Mouse (Mus musculus) lung, postnatal 36 days (tissue): ENCODE measurements around the gene Ddr2.
"Not testable (repeated sequence)": the region's sequence is repeated elsewhere in the genome, so short reads cannot be mapped to it uniquely, and the experiment has no call there.

Experiments
- DNase-seq: peaks from one replicate; pipeline ENCODE4 v3.0.0; 2022; ENCODE audit warnings: mixed read lengths

Ddr2 gene

DNA sequence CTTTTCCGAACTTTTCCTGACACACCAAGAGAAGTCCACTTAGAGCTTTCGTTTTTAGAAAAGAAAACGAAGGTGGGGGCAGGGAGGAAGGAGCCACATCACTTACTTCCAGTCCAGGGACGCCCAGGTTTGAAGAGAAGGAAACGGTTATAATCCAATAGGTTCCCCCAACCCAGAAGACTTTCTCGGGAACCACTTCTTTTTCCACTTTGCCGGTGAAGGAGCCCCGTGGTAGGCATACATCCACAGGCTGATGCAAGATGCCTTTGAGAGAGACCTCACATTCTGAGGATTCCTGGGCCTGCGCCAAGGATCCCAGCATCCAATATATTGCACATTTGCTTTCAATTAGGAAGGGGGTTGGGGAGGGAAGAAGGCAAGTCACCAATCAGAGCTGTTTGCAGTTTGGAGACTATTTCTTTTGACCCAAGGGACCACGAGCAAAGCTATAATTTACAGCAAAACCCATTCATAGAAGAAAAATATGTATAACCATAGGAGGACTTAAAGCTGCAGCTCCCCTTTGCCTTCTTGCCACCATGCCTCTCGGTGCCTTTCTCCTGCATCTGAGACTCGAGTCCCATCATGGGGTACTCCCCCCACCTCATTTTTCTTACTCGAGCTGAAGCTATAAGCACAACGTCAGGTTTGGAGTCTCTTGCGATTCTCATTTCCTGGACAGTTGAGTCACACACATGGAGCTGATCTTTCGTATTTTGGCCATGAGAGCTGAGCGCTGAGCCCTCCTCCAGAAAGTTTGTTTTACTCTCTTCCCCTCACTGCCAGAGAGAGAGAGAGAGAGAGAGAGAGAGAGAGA lies at the start of gene Ddr2:
TSS of gene Ddr2 (minus strand) at position 247 of the 817 bp plus-strand sequence.
- DNase-seq = peak; percentile 69

GRCm38 (mm10) chr1:170159707-170160106 lies 49.1 kb upstream of the Ddr2 start:
- DNase-seq = no peak

- no peak for DNase-seq
Observed at GRCm38 (mm10) chr1:170155761-170156160, 45.2 kb upstream of the Ddr2 start.

GRCm38 (mm10) chr1:170155298-170155697 lies 44.7 kb upstream of the Ddr2 start:
- no peak for DNase-seq

- no peak for DNase-seq
Observed at GRCm38 (mm10) chr1:170153986-170154385, 43.4 kb upstream of the Ddr2 start.

DNA sequence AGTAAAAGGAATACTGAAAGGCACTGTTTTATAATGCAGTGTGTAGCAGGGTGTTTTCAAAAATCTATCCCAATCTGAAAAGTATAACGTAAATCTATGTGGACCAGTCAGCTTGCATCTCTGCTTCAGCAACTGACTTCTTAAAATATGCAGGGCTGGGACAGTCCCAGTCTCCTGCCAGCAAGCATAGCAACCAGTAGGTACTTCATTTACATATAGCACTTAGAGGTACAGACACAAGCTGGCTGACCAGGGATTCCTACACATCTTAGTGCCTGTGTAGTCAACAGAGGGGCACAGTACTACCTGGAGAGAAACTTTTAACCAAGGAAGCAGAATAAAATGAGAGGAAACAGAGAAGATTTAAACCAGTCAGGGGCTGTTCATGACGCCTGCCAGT lies 42.0 kb upstream of the Ddr2 start:
- no peak for DNase-seq

DNA sequence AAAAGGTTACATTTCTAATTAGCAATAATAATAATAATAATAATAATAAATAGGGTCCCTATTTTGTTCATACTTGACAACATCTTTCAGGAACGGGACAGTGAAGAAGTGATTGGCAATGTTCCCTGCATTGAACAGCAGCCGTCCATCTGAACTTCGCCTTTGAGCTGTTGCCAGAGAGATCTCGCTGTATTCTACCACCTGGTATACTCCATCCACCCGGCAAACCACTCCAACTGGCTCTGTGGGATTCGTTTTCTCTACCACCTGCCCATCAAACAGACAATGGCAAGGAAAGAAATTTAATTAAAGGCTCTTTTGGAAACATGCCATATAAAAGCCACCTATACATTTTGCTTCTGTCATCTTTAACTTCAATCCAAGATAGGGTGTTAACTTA lies 40.3 kb upstream of the Ddr2 start:
- no peak for DNase-seq

DNA sequence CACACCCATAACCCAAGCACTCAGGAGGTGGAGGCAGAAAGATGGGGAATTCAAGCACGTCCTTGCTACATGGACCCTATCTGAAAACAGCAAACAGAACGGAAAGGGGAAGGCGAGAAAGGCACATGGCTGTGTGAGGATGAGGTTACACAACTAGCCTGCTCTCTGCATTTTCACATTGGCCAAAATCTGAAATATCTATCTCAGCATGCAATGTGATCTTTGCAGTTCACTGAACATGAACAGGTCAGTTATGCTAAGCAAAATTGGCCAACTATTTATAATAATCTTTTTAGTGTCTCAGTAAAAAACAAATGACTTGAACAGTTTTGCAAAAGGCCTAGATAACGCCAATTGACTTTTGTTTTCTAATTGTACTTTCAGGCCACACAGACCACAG lies 39.2 kb upstream of the Ddr2 start:
- no peak for DNase-seq

DNA sequence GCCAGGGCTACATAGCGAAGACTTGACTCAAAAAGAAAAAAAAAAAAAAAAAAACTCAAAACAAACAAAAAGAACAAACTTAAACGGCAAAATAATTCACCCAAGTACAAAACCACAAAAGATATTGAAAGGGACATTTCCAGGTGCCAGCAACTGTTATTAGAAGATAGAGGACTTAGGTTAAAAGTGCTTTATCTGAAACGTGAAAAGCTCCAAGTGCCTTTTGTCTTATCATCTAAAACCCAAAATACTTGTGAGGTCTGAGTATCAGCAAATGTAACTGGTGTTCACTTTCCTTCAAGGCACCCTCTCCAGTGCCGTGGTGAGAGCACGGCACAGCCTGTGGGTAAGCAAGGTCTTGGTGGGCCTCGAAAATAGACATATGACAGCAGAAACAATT lies 38.0 kb upstream of the Ddr2 start:
- DNase-seq = no peak

- DNase-seq = peak; percentile 33
Observed at GRCm38 (mm10) chr1:170147651-170148448, 37.3 kb upstream of the Ddr2 start.

GRCm38 (mm10) chr1:170145606-170146005 lies 35.0 kb upstream of the Ddr2 start:
- no peak for DNase-seq

GRCm38 (mm10) chr1:170142256-170142871 lies 31.8 kb upstream of the Ddr2 start:
- DNase-seq = no peak

- DNase-seq = no peak
Observed at GRCm38 (mm10) chr1:170141626-170142025, 31.1 kb upstream of the Ddr2 start.

GRCm38 (mm10) chr1:170136351-170137009 lies 25.9 kb upstream of the Ddr2 start:
- peak; percentile 86 for DNase-seq

DNA sequence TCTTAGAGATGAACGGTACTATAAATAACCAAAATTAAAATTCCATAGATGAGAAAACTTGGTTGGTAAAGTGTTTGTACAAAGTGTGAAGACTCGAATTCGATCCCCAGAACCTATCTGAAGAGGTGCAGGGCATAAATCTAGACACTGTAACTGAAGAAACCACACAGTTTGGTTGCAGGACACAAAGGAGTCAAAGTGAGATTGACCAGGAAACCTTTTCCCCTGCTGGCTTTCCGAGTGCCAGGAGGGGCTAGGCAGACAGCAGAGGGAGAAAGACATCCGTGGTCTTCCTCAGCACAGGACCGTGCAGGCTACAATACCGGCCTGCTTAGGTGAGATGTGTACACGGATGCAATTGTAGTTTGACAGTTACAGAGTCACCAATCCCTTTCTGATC lies 23.7 kb upstream of the Ddr2 start:
- DNase-seq = no peak

GRCm38 (mm10) chr1:170130962-170131361 lies 20.4 kb upstream of the Ddr2 start:
- DNase-seq = no peak

GRCm38 (mm10) chr1:170124644-170125043 lies 14.1 kb upstream of the Ddr2 start:
- no peak for DNase-seq

DNA sequence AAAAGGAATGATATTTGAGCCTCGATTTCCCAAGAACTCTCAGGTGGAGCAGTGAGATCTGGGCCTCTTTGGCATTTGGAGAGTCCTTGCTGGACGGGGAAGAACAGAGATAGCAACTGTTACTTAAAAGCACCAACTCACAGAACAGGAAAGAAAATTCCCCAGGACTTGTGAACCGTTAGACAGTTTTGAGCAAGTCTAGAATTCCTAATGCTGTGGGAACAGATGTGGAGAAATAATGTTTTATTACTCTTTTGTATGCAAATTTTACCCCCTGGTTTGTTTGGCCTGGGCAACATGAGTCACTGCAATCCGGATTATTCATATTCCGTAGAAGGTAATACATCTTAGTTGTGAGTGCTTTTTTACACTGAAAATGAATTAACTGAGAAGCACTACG lies 3.1 kb upstream of the Ddr2 start:
- DNase-seq = no peak

DNA sequence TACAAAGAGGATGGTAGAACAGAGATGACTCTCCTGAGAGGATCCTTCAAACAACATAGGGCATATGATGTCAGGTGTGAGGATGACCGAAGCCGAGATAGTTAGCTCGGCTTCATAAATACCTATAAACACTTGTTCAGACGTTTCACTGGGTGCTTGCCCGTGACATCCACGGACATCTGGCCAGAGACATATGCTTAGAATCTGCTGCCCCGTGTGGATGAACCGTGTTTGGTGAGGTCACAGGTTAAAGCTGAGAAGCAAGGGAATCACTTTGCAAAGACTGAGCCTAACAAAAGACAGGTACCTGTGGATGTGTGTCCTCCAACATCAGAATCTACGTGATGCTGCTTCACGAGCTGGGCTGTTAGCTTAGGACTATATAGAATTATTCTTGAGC lies 1.7 kb upstream of the Ddr2 start:
- no peak for DNase-seq

- no peak for DNase-seq
Observed at GRCm38 (mm10) chr1:170111651-170112226, 1.2 kb upstream of the Ddr2 start.

DNA sequence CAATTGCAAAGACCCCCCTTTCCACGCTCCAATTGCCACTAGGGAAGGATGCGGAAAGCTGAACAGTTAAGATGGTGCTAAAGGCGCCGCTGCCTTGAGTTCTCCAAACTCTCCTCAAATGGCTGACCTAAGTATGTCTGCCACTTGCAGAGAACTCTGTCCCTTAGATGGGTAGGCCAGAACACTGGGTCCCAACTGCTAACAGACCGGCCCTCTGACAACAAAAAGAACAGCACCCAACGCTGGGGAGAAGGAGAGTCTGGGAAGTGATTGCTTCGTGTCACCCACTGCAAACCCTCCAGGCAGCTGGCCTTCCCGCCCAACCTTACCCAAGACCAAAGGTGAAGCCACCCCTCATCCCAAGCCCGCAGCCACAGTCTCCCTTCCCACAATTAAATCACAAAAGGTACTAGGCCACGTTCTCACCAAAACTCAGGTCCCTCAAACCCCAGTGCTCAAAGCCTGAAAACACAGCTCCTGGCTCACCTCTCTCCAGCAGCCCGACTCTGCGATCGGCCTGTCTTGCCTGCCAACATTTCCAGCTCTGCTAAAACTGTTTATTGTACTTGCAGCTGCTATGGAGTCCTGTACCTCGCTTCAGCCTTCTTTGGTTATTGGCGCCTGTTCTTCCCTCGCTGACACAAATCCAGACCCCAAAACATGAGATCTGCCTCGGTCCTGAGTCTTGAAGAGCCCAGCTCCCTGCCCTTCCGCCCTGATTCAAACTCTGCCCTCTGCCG lies 616 bp downstream of the Ddr2 start:
- DNase-seq = peak; percentile 27

DNA sequence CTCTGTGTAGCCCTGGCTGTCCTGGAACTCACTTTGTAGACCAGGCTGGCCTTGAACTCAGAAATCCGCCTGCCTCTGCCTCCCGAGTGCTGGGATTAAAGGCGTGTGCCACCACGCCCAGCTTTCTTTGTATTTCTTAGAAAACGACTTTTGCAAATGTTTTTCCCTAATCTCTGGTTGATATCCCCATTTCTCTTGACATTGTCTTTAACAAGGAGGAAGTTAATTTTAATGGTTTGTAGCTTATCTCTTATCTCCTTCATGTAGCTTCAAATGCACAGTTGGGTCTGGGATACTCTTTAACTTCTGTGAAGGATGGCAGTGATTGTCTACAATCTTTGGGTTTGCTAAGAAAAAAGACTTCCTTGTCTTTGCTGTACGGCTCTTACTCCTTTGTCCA lies 7.7 kb downstream of the Ddr2 start:
- DNase-seq = not testable (repeated sequence)
